Mouse (Mus musculus): ENCODE data around the gene Dbp. TPM values are rescaled to one million over a fixed set of nuclear protein-coding genes. Genes with fewer than 3 reads are reported as not detected.
A peak's percentile ranks its signal among the peaks of the same experiment; 100 is the strongest.

Gene Dbp
- total and polyA plus RNA-seq, 3 experiments: 7.9 to 11.0 (median 10.4) TPM

DNA sequence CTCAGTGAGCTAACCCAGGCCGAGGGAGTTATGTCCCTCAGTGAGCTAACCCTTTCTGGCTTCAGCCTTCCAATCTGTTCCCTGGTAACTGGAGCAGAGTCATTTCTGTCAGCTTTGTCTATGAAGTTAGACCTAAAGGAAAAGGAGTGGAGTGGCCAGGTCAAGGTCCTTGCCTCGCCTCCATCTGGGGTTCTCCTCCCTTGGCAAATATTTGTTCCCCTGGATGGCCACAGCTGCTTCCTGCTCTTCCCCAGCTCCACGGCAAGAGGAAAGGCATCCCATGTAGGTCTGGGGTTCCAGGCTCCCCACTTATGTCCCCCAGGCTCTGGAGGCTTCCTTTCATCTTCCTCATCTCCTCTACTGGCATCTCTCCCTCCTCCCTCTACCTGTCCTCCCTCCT lies 22.7 kb downstream of the Dbp start:
- H3K4me1 ChIP-seq (ENCODE audit: control insufficient read depth in 1 of 2, insufficient read depth in 2 of 2): peaks cover 0 to 15% of the 10 kb centered on the region in 2 experiments; a peak in 2 of 4 replicates
- H3K4me3 ChIP-seq (replicated peaks in 1 of 3; ENCODE audit: low read depth in 2 of 3, low read length in 2 of 3, poor library complexity in 1 of 3): no peak overlapping the region
- no peaks in the 10 kb centered on the region for H3K9me3 ChIP-seq (replicated peaks; ENCODE audit: low read length)
- no peak overlapping the region for H3K9ac ChIP-seq (ENCODE audit: insufficient read depth, low read depth)
- H3K79me2 ChIP-seq (replicated peaks; ENCODE audit: control insufficient read depth, extremely low read depth, insufficient read depth, poor library complexity, severe bottlenecking): no peaks in the 10 kb centered on the region
- TF ChIP-seq USF1 (IDR thresholded peaks at IDR 0.05; ENCODE audit: low read depth, low read length) (no peak), CHD1 (IDR thresholded peaks at IDR 0.05; ENCODE audit: low read depth, low read length) (no peak), JUND (conservative IDR thresholded peaks at IDR 0.05; ENCODE audit: low read depth, low read length) (no peak), ZKSCAN1 (IDR thresholded peaks at IDR 0.05; ENCODE audit: borderline replicate concordance, low read depth, low read length) (no peak), BHLHE40 (IDR thresholded peaks at IDR 0.05; ENCODE audit: low read depth, low read length) (no peak), TBP (conservative IDR thresholded peaks at IDR 0.05; ENCODE audit: low read depth, low read length) (no peak), MEF2A (IDR thresholded peaks at IDR 0.05; ENCODE audit: borderline replicate concordance, low read depth, low read length) (no peak), MXI1 (IDR thresholded peaks at IDR 0.05; ENCODE audit: low read depth, low read length) (no peak), ZMIZ1 (IDR thresholded peaks at IDR 0.05; ENCODE audit: low read depth, low read length) (no peak), JUN (IDR thresholded peaks at IDR 0.05; ENCODE audit: insufficient read depth, low read depth, low read length) (no peak), MAFK (IDR thresholded peaks at IDR 0.05; ENCODE audit: insufficient replicate concordance, low read length) (no peak), POLR2AphosphoS2 (IDR thresholded peaks at IDR 0.05; ENCODE audit: low read depth, low read length) (no peak), KAT2A (IDR thresholded peaks at IDR 0.05; ENCODE audit: insufficient replicate concordance, low read length) (no peak), TCF12 (IDR thresholded peaks at IDR 0.05; ENCODE audit: low read depth, low read length) (no peak)
- H3K36me3 ChIP-seq (replicated peaks in 1 of 2; ENCODE audit: control insufficient read depth in 1 of 2, insufficient read depth in 1 of 2, low read length in 1 of 2): peaks cover 59 to 77% of the 10 kb centered on the region in 2 experiments
- H3K4me2 ChIP-seq (ENCODE audit: insufficient read depth, low read depth, poor library complexity, severe bottlenecking): no peak overlapping the region
- dilution Hi-C loops (cut with MboI; ENCODE audit: extremely low pct_ligation_motif_present, extremely low pct_unique_long_range_greater_than_20kb, low sequenced_read_pairs): no loop called here
- no peak overlapping the region for H3K27ac ChIP-seq (ENCODE audit: insufficient read depth, low read depth)
- DNase-seq (ENCODE audit: extremely low read depth): no peak
- H3K27me3 ChIP-seq (replicated peaks): no peaks in the 10 kb centered on the region
- in situ Hi-C loops (cut with MboI; ENCODE audit: low pct_ligation_motif_present, low pct_unique_long_range_greater_than_20kb, low sequenced_read_pairs): no loop called here

DNA sequence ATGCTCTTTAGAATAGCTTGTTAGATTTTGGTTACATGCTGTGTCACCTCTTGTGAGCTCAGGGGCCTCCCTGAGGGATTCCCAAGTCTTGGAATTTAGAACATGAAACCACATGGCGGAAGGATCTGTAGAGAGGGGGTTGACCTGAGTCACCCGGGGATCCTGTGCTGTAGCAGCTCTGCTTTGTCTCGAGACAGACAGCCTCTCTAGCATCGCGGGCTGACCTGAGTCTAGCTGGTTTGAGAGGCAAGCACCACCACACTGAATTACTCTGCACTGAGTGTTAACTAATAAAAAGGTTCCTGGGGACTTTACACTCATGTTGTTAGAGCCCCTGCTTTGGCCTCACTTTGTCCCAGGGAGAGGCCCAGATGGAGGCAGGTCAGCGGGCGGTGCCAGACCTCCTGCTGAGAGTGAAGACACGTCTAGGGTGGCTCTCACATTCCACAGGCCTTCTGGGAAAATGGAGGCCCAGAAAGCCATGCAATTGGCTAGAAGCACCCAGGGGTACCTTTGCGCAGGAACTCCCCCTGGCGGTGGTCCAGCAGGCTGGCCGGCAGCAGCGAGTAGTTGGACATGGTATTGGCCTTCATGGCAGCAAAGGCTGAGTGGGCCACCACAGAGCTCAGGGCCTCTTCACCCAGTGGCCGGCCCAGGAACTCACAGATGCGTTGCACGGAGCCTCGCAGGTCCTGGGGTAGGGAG lies 26.0 kb downstream of the Dbp start:
- no peaks in the 10 kb centered on the region for H3K27me3 ChIP-seq (replicated peaks)
- TF ChIP-seq ETS1 (conservative IDR thresholded peaks at IDR 0.05; ENCODE audit: low read depth, low read length) (no peak), CHD1 (IDR thresholded peaks at IDR 0.05; ENCODE audit: low read depth, low read length) (no peak), SMC3 (IDR thresholded peaks at IDR 0.05; ENCODE audit: low read depth, low read length) (peak; percentile 55), PAX5 (IDR thresholded peaks at IDR 0.05; ENCODE audit: low read length) (no peak), ZC3H11A (IDR thresholded peaks at IDR 0.05; ENCODE audit: low read depth, low read length) (no peak), USF1 (IDR thresholded peaks at IDR 0.05; ENCODE audit: low read depth, low read length) (no peak), CTCF (conservative IDR thresholded peaks at IDR 0.05 in 1 of 2, IDR thresholded peaks at IDR 0.05 in 1 of 2; ENCODE audit: low read depth in 2 of 2, low read length in 2 of 2) (peak in 1 of 2 experiments; percentile 74; a peak in 3 of 4 replicates), NRF1 (IDR thresholded peaks at IDR 0.05; ENCODE audit: low read depth, low read length) (0 out of 2 replicates have a peak, but pooled peaks have one; percentile 26), TBP (conservative IDR thresholded peaks at IDR 0.05; ENCODE audit: low read depth, low read length) (no peak), NELFE (IDR thresholded peaks at IDR 0.05; ENCODE audit: low read depth, low read length) (0 out of 2 replicates have a peak, but pooled peaks have one; percentile 25), GABPA (IDR thresholded peaks at IDR 0.05; ENCODE audit: insufficient replicate concordance, low read depth, low read length) (no peak), ELF1 (IDR thresholded peaks at IDR 0.05; ENCODE audit: low read depth, low read length) (0 out of 2 replicates have a peak, but pooled peaks have one; percentile 21), MXI1 (IDR thresholded peaks at IDR 0.05; ENCODE audit: low read depth, low read length) (no peak), SIN3A (IDR thresholded peaks at IDR 0.05; ENCODE audit: low read length) (no peak), HCFC1 (IDR thresholded peaks at IDR 0.05; ENCODE audit: low read depth, low read length) (peak; percentile 27; the same call in 1 of the 2 replicates), MAX (IDR thresholded peaks at IDR 0.05; ENCODE audit: low read length) (0 out of 2 replicates have a peak, but pooled peaks have one; percentile 11), MEF2A (IDR thresholded peaks at IDR 0.05; ENCODE audit: borderline replicate concordance, low read depth, low read length) (0 out of 2 replicates have a peak, but pooled peaks have one; percentile 32), RAD21 (IDR thresholded peaks at IDR 0.05; ENCODE audit: low read depth, low read length) (peak; percentile 42)
- H3K4me2 ChIP-seq (ENCODE audit: insufficient read depth, low read depth, poor library complexity, severe bottlenecking): no peak overlapping the region
- H3K4me1 ChIP-seq (ENCODE audit: control insufficient read depth in 1 of 2, insufficient read depth in 2 of 2): peaks cover 0 to 15% of the 10 kb centered on the region in 2 experiments; a peak in 2 of 4 replicates
- dilution Hi-C loops (cut with MboI; ENCODE audit: extremely low pct_ligation_motif_present, extremely low pct_unique_long_range_greater_than_20kb, low sequenced_read_pairs) (no loop called here), in situ Hi-C loops (cut with MboI; ENCODE audit: low pct_ligation_motif_present, low pct_unique_long_range_greater_than_20kb, low sequenced_read_pairs) (loop anchor here (10.0 kb wide), 2 partner anchors 194 to 274 kb away; partner anchors contain the start of genes Ccdc114 and Emp3)
- no peak overlapping the region for H3K27ac ChIP-seq (ENCODE audit: insufficient read depth, low read depth)
- H3K4me3 ChIP-seq (replicated peaks in 1 of 3; ENCODE audit: low read depth in 2 of 3, low read length in 2 of 3, poor library complexity in 1 of 3): no peak overlapping the region
- peaks cover 27 to 44% of the 10 kb centered on the region in 2 experiments for H3K36me3 ChIP-seq (replicated peaks in 1 of 2; ENCODE audit: control insufficient read depth in 1 of 2, insufficient read depth in 1 of 2, low read length in 1 of 2)
- no peak overlapping the region for H3K9ac ChIP-seq (ENCODE audit: insufficient read depth, low read depth)
- H3K9me3 ChIP-seq (replicated peaks; ENCODE audit: low read length): no peaks in the 10 kb centered on the region
- no peaks in the 10 kb centered on the region for H3K79me2 ChIP-seq (replicated peaks; ENCODE audit: control insufficient read depth, extremely low read depth, insufficient read depth, poor library complexity, severe bottlenecking)
- DNase-seq (ENCODE audit: extremely low read depth): peak; percentile 63
